Mouse (Mus musculus) intestine, embryonic 15.5 days (tissue): Measurements from ENCODE around the gene Bhlhe23. TPM values are rescaled to one million over a fixed set of nuclear protein-coding genes. Genes with fewer than 3 reads are reported as not detected.

ENCODE experiments used
- ATAC-seq: fragments of 200-750 bp; cut with Nextera tagmentation; 2 replicates; pipeline ENCODE4 v1.8.0; 2017; ENCODE audit warnings: moderate TSS enrichment, moderate library complexity
- H3K27ac ChIP-seq: fragments of 300-500 bp; sonication (generic); 2 replicates; pipeline ENCODE4 v1.5.1; 2015; ENCODE audit warnings: mild to moderate bottlenecking, inconsistent platforms
- H3K27me3 ChIP-seq: fragments of 300-500 bp; sonication (generic); replicated peaks from 2 replicates; pipeline ENCODE4 v1.6.1; 2015; ENCODE audit warnings: inconsistent platforms
- H3K36me3 ChIP-seq: fragments of 300-500 bp; sonication (generic); 2 replicates; pipeline ENCODE4 v1.6.1; 2015; ENCODE audit warnings: inconsistent platforms
- H3K4me1 ChIP-seq: fragments of 300-500 bp; sonication (generic); replicated peaks from 2 replicates; pipeline ENCODE4 v1.6.1; 2015; ENCODE audit warnings: inconsistent platforms
- H3K4me2 ChIP-seq: fragments of 300-500 bp; sonication (generic); replicated peaks from 2 replicates; pipeline ENCODE4 v1.6.1; 2015; ENCODE audit warnings: mild to moderate bottlenecking, inconsistent platforms
- H3K4me3 ChIP-seq: fragments of 300-500 bp; sonication (generic); replicated peaks from 2 replicates; pipeline ENCODE4 v1.5.1; 2015; ENCODE audit warnings: inconsistent platforms
- H3K9ac ChIP-seq: fragments of 300-500 bp; sonication (generic); 2 replicates; pipeline ENCODE4 v1.6.1; 2015; ENCODE audit warnings: inconsistent platforms
- H3K9me3 ChIP-seq: fragments of 300-500 bp; sonication (generic); 2 replicates; pipeline ENCODE4 v1.6.1; 2016; ENCODE audit warnings: inconsistent platforms
- WGBS: fragments of 180-500 bp; shearing (Covaris S2); methylation state at CpG from one replicate; pipeline ENCODE4 v1.1.7; 2015; 5-methylcytosine and 5-hydroxymethylcytosine counted together
- polyA plus RNA-seq: library from polyadenylated mRNA; unstranded; fragments of >200 nt; fragmentation: Nextera tagmentation; extraction: Ambion mirVana; gene quantifications from 2 replicates; pipeline ENCODE4 v1.2.1, GENCODE M21; 2015

The Bhlhe23 gene
- polyA plus RNA-seq, 1 experiment from 2014 or later = not detected

- Histone ChIP-seq H3K27me3 (0 out of 2 replicates have a peak, but pooled peaks cover under 1% of the 10 kb centered on the region), H3K27ac (no peak overlapping the region), H3K4me2 (no peak overlapping the region), H3K4me1 (no peaks in the 10 kb centered on the region), H3K36me3 (no peaks in the 10 kb centered on the region), H3K9ac (no peak overlapping the region), H3K9me3 (no peaks in the 10 kb centered on the region), H3K4me3 (no peak overlapping the region)
- WGBS = 43% methylated on average over 3 of the region's 3 CpGs
- ATAC-seq = no peak
These were observed 18.9 kb upstream of the Bhlhe23 start for GRCm38 (mm10) chr2:180795597-180795996.

- Histone ChIP-seq H3K9ac (no peak overlapping the region), H3K4me1 (no peaks in the 10 kb centered on the region), H3K36me3 (no peaks in the 10 kb centered on the region), H3K27me3 (peaks cover 10% of the 10 kb centered on the region; the same call in 1 of the 2 replicates), H3K4me3 (no peak overlapping the region), H3K4me2 (no peak overlapping the region), H3K27ac (no peak overlapping the region), H3K9me3 (no peaks in the 10 kb centered on the region)
- ATAC-seq = no peak
- 90% methylated on average over 2 of the region's 2 CpGs for WGBS
These were observed 17.7 kb upstream of the Bhlhe23 start for GRCm38 (mm10) chr2:180794422-180794821.

- H3K4me3 ChIP-seq = no peak overlapping the region
- H3K9me3 ChIP-seq = no peaks in the 10 kb centered on the region
- no peak overlapping the region for H3K4me2 ChIP-seq
- no peak for ATAC-seq
- no peaks in the 10 kb centered on the region for H3K4me1 ChIP-seq
- H3K36me3 ChIP-seq = no peaks in the 10 kb centered on the region
- H3K27ac ChIP-seq = no peak overlapping the region
- no peak overlapping the region for H3K9ac ChIP-seq
- 43% methylated on average over 4 of the region's 4 CpGs for WGBS
- H3K27me3 ChIP-seq = peaks cover 20% of the 10 kb centered on the region
These were observed 15.0 kb upstream of the Bhlhe23 start for GRCm38 (mm10) chr2:180791674-180792073.

- peaks cover 20% of the 10 kb centered on the region for H3K27me3 ChIP-seq
- whole genome bisulfite sequencing = 10% methylated on average over 7 of the region's 7 CpGs
These were observed 12.1 kb upstream of the Bhlhe23 start for GRCm38 (mm10) chr2:180788843-180789242.

GRCm38 (mm10) chr2:180788386-180788785 lies 11.7 kb upstream of the Bhlhe23 start:
- no peak overlapping the region for H3K4me3 ChIP-seq
- peaks cover 20% of the 10 kb centered on the region for H3K27me3 ChIP-seq
- H3K36me3 ChIP-seq = no peaks in the 10 kb centered on the region
- H3K9me3 ChIP-seq = no peaks in the 10 kb centered on the region
- H3K9ac ChIP-seq = no peak overlapping the region
- H3K4me1 ChIP-seq = no peaks in the 10 kb centered on the region
- no peak overlapping the region for H3K4me2 ChIP-seq
- 11% methylated on average over 2 of the region's 2 CpGs for WGBS
- no peak overlapping the region for H3K27ac ChIP-seq
- ATAC-seq = no peak

More at GRCm38 (mm10) chr2:180788843-180789242, 12.1 kb upstream of the Bhlhe23 start:
- H3K4me1 ChIP-seq = no peaks in the 10 kb centered on the region
- no peaks in the 10 kb centered on the region for H3K9me3 ChIP-seq
- no peak for ATAC-seq
- H3K27ac ChIP-seq = no peak overlapping the region
- H3K36me3 ChIP-seq = no peaks in the 10 kb centered on the region
- no peak overlapping the region for H3K4me3 ChIP-seq
- no peak overlapping the region for H3K4me2 ChIP-seq
- H3K9ac ChIP-seq = no peak overlapping the region

GRCm38 (mm10) chr2:180787566-180788232 lies 11.0 kb upstream of the Bhlhe23 start:
- H3K36me3 ChIP-seq = no peaks in the 10 kb centered on the region
- WGBS = 78% methylated on average over 13 of the region's 13 CpGs
- H3K9me3 ChIP-seq = no peaks in the 10 kb centered on the region

GRCm38 (mm10) chr2:180786732-180787131 lies 10.0 kb upstream of the Bhlhe23 start:
- H3K36me3 ChIP-seq = no peaks in the 10 kb centered on the region
- no peaks in the 10 kb centered on the region for H3K9me3 ChIP-seq
- H3K4me3 ChIP-seq = no peak overlapping the region
- no peak overlapping the region for H3K4me2 ChIP-seq
- no peaks in the 10 kb centered on the region for H3K4me1 ChIP-seq
- no peak overlapping the region for H3K27ac ChIP-seq
- no peak overlapping the region for H3K9ac ChIP-seq
- ATAC-seq = no peak
- H3K27me3 ChIP-seq = peaks cover 20% of the 10 kb centered on the region

More at GRCm38 (mm10) chr2:180787566-180788232, 11.0 kb upstream of the Bhlhe23 start:
- Histone ChIP-seq H3K4me3 (no peak overlapping the region), H3K4me2 (no peak overlapping the region), H3K9ac (no peak overlapping the region), H3K27ac (no peak overlapping the region), H3K4me1 (no peaks in the 10 kb centered on the region), H3K27me3 (peaks cover 20% of the 10 kb centered on the region)
- no peak for ATAC-seq

GRCm38 (mm10) chr2:180780282-180780681 lies 3.6 kb upstream of the Bhlhe23 start:
- WGBS = 13% methylated on average over 2 of the region's 2 CpGs
- Histone ChIP-seq H3K9ac (no peak overlapping the region), H3K27me3 (peaks cover 57% of the 10 kb centered on the region), H3K4me3 (no peak overlapping the region), H3K36me3 (no peaks in the 10 kb centered on the region), H3K9me3 (no peaks in the 10 kb centered on the region), H3K4me2 (no peak overlapping the region), H3K4me1 (peaks cover 9% of the 10 kb centered on the region), H3K27ac (no peak overlapping the region)
- ATAC-seq = no peak

GRCm38 (mm10) chr2:180779226-180780104 lies 2.8 kb upstream of the Bhlhe23 start:
- no peak for ATAC-seq
- no peak overlapping the region for H3K4me2 ChIP-seq
- H3K4me1 ChIP-seq = peaks cover 9% of the 10 kb centered on the region
- peaks cover 63% of the 10 kb centered on the region for H3K27me3 ChIP-seq
- no peaks in the 10 kb centered on the region for H3K9me3 ChIP-seq
- 23% methylated on average over 12 of the region's 12 CpGs for WGBS
- H3K4me3 ChIP-seq = no peak overlapping the region
- no peak overlapping the region for H3K27ac ChIP-seq
- H3K9ac ChIP-seq = no peak overlapping the region
- H3K36me3 ChIP-seq = no peaks in the 10 kb centered on the region

- no peak for ATAC-seq
- Histone ChIP-seq H3K4me1 (peaks cover 9% of the 10 kb centered on the region), H3K4me2 (no peak overlapping the region), H3K9ac (no peak overlapping the region), H3K9me3 (no peaks in the 10 kb centered on the region), H3K27me3 (peaks cover 79% of the 10 kb centered on the region), H3K36me3 (no peaks in the 10 kb centered on the region), H3K27ac (no peak overlapping the region), H3K4me3 (no peak overlapping the region)
- 4% methylated on average over 15 of the region's 15 CpGs for WGBS
These were observed 1.1 kb downstream of the Bhlhe23 start for GRCm38 (mm10) chr2:180775641-180776040.

GRCm38 (mm10) chr2:180775223-180775622 lies 1.5 kb downstream of the Bhlhe23 start:
- peaks cover 9% of the 10 kb centered on the region for H3K4me1 ChIP-seq
- H3K36me3 ChIP-seq = no peaks in the 10 kb centered on the region
- H3K4me2 ChIP-seq = no peak overlapping the region
- no peak for ATAC-seq
- no peaks in the 10 kb centered on the region for H3K9me3 ChIP-seq
- H3K27me3 ChIP-seq = peaks cover 81% of the 10 kb centered on the region
- H3K9ac ChIP-seq = no peak overlapping the region
- WGBS = 5% methylated on average over 12 of the region's 12 CpGs
- H3K27ac ChIP-seq = no peak overlapping the region
- no peak overlapping the region for H3K4me3 ChIP-seq

GRCm38 (mm10) chr2:180765713-180766112 lies 11.0 kb downstream of the Bhlhe23 start:
- no peak overlapping the region for H3K4me2 ChIP-seq
- no peaks in the 10 kb centered on the region for H3K9me3 ChIP-seq
- ATAC-seq = no peak
- peaks cover 16% of the 10 kb centered on the region for H3K27me3 ChIP-seq
- H3K9ac ChIP-seq = no peak overlapping the region
- no peak overlapping the region for H3K27ac ChIP-seq
- no peaks in the 10 kb centered on the region for H3K36me3 ChIP-seq
- H3K4me3 ChIP-seq = no peak overlapping the region
- no peaks in the 10 kb centered on the region for H3K4me1 ChIP-seq
- 69% methylated on average over 7 of the region's 7 CpGs for WGBS
